Mouse (Mus musculus): ENCODE data around the gene Oxtr. TPM values are rescaled to one million over a fixed set of nuclear protein-coding genes. Genes with fewer than 3 reads are reported as not detected.

Oxtr gene
- total RNA-seq (2023) = not detected in 2 replicates

DNA sequence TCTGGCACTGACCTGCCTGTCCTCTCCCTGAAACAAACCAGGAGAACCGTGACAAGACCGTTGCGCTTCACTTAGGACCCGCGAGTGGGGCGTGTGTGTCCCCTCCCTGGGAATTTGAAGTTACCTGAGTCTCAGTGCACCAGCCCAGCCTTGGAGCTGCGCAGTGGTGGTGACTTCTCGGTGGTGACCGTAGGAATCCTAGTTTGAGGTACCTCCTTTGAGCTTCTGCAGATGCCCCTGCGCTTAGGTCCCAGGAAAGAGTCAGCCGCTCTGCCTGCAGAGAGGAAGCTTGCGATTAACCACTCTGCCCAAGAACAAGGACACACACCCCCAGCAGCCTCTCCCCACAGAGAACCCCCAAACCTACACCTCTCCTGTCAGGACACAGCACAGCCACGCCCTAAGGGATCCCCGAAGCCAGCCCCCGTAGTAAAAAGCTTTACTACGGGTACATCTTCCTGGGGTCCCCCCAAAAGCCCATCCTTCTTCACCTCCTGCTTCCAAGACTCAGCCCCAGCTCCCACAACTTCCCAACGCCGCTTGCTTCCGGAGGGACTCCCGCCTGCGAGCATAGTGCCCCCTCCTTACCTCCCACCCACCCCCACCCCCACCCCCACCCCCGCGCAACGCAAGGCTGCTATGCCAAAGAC lies at the start of gene Oxtr:
TSS of gene Oxtr (minus strand) at position 34 of the 650 bp plus-strand sequence.

GRCm38 (mm10) chr6:112459341-112459749 lies 30.4 kb downstream of the Oxtr start, which contains the start of gene Cav3:
TSS of gene Cav3 (plus strand) at chr6:112459505.

Other genes starting within 250 kb of the Oxtr start
- gene Lmcd1, start 216.2 kb downstream of the Oxtr start, total RNA-seq (2023) = 0.23 TPM in 1 of 2 replicates, not detected in the other
- gene Ssu2, start 101.9 kb downstream of the Oxtr start, total RNA-seq (2023) = not detected in 2 replicates
- not detected in 2 replicates for gene Cav3, start 30.4 kb downstream of the Oxtr start, total RNA-seq (2023)
- 11.8 and 16.8 TPM in 2 replicates for gene Rad18, start 206.7 kb upstream of the Oxtr start, total RNA-seq (2023)

Data from neutrophil, adult 65 days (primary cell).